Mouse (Mus musculus) small intestine, adult 2 months (tissue): ENCODE measurements around the gene Rassf3.

ENCODE experiments used
- CTCF ChIP-seq: fragments of 200-500 bp; IDR thresholded peaks from 2 replicates; pipeline ENCODE4 v1.5.1; 2012; ENCODE audit warnings: low read depth, mild to moderate bottlenecking, control low read depth, inconsistent platforms, low read length, moderate library complexity, mixed read lengths; ENCODE audit not compliant: insufficient replicate concordance, insufficient read length; ENCODE audit errors: extremely low read depth
- POLR2A ChIP-seq: fragments of 200-500 bp; IDR thresholded peaks from 2 replicates; pipeline ENCODE4 v1.6.1; 2012; ENCODE audit warnings: low read depth, mild to moderate bottlenecking, control low read depth, inconsistent platforms, low read length, moderate library complexity

DNA sequence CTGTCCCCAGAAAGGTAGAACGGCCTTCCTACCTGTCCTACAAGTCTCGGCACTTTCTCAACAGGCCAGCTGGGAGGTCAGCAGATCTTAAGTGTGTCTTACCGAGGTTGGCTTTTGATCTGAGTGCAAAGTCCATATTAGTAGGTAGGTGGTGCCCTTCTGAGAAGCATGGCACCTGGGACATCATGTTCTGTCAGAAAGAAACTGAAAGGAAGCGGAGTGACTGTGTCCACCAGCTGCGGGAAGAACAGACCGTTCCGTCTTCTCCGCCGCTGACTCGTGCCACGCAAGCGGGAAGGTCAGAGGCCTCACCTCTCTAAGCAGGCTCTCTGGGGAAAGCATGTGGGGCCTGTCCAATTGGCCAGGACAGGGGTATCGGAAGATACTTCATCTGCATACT is 91.4 kb downstream of the Rassf3 start:
- TF ChIP-seq CTCF (no peak), POLR2A (peak; percentile 19; the same call in 1 of the 2 replicates)
